Mouse (Mus musculus) left cerebral cortex, adult 11 months (tissue): ENCODE measurements around the gene Pax6.

Experiments
- DNase-seq: peaks from one replicate; pipeline ENCODE4 v3.0.0; 2022; ENCODE audit warnings: low spot score

Gene Pax6

DNA sequence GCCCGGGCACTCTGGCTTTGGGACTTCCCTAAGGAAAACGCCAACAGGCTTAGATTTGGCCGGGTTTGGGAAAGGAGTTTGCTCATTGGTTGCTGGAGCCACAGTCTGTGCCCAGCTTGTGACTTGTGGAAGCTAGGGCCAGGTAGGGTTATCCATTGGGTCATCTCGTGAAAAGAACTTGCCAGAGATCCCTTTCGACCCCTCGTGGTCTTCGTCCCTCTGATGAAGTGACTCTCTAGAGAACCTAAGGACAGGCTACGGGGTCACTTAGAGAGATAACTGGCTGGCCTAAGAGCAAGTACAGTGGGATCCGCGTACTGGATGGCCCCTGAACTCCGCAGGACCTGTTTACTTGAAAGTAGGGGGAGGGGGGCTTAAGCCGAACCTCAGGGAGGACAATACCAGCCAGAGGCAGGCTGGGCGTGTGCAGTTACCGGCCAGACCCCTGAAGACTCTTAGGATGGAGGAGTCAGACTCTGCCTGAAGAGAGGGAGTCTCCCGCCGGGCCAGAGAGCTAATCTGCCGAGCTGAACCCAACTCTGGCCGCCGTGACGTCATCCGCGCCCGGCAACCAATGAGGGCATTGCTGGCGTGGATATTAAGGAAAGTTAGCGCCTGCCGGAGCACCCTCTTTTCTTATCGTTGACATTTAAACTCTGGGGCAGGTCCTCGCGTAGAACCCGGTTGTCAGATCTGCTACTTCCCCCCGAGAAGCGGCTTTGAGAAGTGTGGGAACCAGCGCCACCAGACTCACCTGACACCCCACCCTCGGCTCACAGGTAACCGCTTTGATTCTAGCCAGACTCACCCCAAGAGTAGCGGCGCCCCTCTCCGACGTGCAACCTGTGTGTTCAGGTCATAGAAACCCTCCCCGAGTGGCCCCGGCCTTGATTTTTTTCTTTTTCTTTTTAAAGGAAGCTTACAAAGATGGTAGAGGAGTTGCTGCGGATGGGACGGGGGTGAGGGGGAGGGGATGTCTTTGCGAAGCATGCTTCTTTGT lies at the start of gene Pax6:
Gene Pax6 (plus strand): TSS at position 630 of the 1,000 bp plus-strand sequence.
- no peak for DNase-seq

DNA sequence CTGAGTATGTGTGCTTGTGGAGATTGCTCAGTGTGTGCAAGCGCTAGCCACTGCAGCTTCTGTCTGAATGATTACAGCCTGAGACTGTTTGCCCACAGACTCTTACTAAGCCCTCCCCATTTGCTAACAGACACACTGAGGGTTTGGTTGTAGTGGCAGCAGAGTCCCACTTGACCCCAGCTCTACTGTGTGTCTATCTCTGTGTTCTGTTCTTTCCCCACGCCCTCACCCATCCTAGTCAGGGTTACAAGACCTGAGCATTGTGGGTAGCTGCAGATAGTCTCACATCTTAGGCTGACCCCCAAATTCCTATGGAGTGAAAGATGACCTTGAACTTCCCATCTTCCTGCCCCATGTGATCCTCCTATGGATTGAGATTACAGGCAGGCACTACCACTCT lies 19.8 kb upstream of the Pax6 start:
- DNase-seq = no peak

DNA sequence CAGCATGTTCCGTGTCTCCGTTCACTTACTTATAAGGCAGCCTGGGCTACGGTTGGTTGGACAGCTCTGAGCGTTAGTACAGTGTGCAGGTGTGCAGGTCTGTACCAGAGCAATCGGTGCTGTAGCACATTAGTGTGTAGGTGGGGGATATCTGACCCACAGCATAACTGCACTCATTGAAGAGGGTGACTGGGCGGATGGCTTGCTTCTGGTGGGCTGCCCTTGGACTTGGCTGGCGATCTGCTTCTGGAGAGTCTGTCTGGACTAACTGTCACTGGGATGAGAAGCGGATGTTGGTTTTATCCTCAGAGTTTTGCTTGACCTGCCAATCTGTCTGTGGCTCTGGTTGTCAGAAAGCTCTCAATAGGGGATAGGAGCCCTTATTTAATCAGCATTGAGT lies 12.2 kb upstream of the Pax6 start:
- no peak for DNase-seq

DNA sequence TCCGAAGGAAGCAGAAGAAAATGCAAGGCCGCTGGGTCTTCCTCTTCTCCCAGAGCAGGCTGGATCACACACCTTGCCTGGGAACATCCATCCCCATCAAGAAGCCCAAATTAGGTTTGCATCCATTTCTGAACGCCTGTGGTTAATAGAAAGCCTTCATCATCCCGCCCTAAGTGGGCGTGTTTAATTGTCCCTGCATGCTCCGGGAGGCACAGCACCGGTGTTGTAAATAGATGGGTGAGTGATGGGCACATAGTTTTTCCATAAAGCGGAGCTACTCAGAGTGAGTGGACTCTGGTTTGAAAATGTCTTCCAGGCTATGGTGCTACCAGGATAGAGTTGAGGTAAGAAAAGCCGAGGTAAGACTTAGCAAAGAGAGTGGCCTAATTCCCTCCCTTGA lies 9.3 kb upstream of the Pax6 start:
- DNase-seq = no peak

DNA sequence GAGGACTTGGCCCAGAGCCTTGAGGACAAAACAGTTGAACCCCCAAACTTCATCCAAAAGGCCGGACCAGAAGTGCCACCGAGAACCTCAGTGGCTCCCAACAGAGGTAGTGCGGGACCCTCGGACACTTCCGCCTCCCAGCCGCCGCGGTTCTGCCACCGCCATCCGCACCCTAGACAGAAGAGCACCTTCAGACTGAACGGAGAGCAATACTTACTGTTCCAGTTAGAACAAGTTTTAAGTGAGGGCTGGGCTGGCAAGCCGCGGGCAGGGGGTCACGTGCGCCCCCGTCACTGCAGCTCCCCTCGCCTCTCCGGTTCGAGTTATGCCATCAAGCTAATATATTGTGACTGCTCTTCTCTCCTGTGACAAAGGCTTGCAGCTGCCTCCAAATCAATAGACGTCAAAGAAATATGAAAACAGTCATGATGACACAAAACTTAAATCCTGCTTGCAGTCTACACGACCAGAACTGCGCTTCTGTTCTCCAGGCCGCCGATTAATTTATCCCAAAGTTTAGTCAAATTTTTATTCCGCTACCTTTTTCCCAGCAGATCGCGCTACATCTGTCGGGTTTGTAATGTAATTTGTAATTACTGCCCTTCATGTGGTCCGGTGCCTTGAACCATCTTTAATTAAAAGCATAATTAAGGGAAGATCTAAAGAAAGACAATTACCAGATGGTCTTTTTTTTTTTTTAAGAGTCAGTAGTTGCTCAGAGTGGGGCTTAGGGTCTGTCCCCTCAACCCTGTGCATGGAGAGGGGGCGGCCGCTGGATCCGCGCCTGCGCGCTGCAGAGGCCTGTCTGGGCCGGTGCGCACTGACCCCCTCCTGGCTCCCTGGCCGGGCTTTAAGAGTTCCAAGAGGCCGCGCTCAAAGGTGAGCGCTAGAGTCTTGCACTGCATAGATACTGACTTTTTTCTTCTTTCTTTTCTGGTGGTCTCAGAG lies 8.5 kb upstream of the Pax6 start:
- no peak for DNase-seq

DNA sequence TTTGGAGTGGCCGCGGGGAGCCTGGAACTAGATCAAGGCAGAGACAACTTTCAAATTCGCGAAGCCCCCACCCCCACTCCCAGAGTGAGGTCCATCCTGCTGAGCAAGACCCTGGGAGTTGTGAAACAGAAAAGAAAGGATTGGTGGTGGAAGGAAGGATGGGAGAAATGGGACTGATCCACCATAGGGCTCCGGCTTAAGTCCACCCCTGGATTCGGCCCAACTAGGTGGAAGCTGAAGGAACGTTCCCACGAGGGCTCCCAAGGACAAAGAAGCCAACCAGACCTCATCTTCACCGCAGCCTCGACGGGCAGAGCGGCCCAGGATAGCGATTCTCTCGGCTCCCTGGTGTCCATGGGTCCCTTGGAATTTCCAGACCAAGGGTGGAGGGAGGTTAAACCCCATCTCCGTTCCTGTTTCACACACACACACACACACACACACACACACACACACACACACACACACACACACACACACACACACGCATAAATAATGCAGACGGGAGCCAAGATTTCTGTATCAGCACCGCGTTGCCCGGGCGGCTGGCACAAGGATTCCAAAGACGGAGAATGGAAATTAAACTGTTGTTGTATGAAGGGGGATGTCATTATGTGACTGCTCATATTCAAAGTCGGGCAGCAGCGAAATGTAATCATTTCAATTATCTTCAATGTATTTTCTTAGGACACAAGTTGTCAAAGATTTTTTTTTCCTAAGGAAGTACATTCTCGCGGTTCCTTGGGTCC lies 7.7 kb upstream of the Pax6 start:
- no peak for DNase-seq

DNA sequence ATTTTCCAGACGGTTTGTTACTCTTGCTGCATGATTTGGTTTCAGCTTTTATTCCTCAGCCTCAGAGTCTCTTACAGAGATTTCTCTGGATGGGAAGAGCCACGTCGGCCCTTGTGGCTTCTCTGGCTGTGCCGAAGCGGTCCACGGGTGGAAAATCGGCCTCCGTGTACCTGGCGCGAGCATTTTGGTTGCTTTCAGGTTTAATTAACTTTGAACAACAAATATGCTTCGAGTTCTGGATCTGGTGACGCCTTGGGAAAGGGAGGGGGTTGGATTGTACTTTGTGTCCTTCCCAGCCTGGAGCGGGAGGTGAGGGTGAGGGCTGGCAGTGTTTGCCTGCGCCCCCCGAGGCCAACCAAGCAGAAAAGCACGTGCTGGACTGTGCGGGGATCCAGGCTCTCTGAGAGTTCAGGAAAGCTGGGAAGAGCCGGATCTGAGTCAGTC lies 7.1 kb upstream of the Pax6 start:
- DNase-seq = no peak

DNA sequence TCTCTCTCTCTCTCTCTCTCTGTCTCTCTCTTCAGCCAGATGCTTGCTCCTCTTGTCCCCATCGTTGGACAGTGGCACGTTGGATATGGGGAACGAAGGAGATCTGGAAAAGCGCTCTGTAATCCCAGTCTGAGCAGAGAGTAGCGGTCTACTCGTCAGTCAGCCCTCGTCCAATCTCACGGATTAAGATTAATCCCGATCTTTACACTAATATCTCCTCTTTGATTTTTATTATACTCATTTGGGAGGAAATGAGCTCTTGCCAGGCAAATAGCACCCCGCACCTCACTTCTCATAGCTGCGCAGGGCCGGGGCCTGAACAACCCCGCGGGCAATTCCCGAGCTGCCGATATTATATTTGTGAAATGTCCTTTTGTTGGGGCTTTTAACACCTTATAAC lies 6.6 kb upstream of the Pax6 start:
- no peak for DNase-seq

DNA sequence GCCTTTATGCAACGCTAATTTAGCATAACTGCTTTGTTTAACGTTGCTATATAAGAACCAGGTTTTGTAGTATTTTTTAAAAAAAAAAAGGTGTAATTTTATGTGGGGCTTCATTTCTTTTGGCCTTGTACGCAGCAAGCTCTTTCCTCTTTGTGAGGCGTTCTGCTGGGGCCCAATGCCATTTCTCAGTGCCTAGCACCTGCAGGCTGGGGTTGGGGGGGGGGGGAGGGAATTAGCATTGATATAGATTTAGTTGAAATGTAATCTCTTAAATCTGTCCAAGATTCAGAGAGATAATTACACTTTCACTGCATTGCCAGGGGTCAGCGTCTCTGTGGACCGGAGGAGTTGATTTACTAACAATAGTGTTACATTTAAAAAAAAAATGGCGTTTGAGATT lies 6.1 kb upstream of the Pax6 start:
- DNase-seq = no peak

DNA sequence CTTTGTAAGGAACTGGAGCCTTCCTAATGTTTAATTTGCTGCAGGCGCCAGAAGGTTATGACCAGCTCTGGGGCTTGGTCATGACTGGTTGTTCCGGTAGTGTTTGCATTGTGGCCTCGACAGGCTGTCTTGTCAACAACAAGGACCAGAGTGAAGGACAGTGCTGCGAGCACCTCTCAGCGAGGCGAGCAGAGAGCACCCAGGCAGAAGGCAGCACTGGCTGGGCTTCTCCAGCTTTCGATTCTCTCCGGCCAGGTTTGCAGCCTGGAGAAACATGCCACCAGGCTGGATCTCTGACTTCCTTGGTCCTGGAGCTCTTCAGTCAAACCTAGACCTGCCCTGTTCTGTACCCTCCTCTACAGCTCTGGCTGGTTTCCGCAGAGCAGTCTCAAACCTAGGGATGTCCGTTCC lies 5.6 kb upstream of the Pax6 start:
- DNase-seq = no peak

DNA sequence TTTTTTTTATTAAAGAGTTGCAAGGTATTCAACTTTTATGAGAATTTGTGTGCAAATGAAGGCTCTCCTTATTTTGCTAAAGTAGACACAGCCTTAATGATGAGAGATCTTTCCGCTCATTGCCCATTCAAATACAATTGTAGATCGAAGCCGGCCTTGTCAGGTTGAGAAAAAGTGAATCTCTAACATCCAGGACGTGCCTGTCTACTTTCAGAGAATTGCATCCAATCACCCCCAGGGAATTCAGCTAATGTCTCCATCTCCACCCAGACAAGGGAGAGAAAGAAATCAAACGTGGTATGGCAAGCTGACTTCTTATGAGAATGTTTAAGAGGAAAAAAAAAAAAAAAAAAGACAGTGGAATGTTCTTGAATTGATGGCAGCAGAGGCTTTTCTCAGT lies 3.7 kb upstream of the Pax6 start:
- DNase-seq = no peak

DNA sequence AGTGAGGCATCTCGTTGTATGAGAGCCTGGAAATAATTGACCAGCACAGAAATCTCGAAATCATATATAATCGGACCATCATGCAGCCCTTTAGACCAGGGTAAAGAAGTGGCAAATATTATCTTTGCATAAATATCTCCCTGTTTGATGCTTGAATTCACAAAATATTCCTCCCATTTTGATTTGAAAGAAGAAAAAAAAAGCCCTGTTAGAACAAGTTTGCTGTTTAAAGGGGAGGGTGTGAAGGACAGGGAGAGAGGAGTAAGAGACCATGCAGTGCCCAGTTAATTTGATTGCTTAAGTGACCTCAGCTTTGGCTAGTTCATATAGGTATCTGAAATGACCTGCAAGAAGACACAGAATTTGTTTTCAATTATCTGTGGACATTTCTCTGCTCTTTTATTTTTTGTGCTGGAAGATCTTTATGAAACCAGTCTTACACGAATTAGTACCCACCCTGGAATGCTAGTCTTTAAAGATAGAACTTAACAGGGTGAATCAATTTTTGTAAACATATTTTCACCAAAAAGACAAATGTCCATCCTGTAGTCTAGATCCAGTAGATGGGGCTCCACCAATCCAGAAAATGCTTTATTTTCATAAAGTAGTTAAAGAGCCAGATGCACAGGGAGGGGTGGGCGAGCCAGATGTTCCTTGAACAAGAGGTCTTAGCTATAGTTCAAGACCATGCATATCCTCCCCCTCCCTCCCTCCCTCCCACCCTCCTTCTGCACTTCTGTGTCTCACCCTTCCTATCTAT lies 3.0 kb upstream of the Pax6 start:
- DNase-seq = no peak

DNA sequence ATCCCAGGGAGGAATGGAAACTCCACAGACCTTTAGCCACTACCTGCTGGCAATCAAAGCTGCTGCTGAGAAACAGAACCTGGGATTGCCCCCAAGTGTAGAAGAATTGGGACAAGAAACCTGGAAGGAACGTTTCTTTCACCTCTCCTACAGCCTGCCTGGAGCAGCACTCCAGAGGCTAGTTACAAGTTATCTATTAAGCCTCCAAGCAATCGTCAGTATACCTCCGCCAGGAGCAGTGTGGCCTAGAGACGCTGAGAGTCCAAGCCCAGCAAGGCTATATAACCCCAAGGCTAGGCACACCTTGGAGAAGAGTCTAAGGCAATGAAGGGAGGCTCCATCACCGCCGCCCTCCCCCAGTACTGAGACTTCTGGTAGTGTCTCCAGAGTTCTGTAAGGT lies 2.4 kb upstream of the Pax6 start:
- no peak for DNase-seq

DNA sequence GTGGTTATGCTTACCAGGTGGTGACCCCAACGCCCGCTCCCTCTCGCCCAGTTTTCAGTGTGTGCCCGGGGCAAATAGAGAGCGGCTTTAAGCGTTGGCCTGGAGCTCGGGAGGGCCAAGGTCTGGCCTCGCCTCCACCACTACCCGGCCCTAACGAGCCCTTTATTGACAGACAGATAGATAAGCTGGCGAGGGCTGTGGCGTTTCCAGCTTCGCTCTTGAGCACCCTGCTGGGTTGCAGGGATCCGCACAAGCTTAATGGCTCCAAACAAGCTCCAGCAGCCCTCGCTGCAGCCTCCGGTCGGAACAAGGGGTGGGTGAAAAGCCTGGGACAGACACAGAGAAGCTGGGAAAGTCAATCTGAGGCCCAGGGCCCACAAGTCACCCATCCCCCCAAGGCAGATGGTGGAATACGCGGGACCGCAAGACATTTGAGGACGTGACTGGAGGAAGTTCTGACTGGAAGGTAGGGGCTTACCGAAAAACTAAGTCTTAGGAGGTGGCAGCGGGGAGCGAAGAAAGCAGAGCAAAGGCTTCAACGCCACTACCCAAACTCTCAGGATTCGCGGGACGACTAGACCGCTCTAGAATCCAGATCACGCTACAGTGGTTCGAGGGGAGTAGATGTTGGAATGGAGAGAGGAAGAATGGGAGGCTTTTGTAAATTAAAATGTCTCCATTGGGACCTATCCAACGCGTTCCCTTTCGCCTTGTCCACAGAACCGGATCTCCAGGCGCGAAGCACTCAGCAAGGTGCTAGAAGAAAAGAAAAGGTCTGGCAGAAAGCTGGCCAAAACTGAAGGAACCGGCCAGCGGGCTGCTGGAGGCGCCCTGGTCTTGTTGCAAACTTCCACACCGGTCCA lies 1.7 kb upstream of the Pax6 start:
- no peak for DNase-seq

DNA sequence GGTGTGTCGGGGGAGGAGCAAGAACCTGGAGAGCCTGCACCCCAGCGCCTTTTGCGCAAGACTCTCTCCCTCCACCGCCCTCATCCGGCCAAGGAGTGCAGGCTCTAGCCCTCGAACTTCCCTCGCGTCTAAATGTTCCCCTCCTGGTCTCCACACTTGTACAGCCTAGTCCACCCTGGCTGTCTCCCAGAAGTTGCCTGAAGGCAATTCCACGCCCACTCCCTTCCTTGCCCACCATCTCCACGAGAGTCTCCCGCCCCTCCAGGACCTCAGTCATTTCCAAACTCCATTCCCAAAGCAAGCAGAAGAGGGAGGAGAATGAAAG lies 1.1 kb upstream of the Pax6 start:
- no peak for DNase-seq

DNA sequence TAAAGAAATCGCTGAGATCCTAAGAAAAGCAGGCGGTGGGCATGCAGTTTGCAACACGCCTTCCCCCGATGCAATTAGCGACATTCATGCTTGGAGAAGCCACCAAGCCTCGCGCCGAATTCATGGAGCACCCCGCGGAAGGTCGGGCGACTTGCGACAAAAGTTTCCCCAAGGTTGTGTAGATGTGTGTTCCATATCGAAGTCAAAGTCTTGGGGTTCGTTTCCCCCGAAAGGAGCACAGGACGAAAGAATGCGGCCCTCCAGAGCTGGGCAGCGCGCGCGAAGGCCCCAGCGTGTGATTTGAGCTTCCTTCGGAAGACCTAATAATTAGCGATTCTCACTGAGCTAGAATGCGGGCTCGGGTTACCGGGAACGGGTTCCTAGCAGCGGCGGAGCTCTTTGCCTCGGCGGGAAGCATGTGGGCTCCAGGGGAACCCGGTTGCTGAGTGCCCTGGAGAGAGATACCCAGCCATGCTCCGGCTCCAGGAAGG lies 716 bp downstream of the Pax6 start:
- no peak for DNase-seq

DNA sequence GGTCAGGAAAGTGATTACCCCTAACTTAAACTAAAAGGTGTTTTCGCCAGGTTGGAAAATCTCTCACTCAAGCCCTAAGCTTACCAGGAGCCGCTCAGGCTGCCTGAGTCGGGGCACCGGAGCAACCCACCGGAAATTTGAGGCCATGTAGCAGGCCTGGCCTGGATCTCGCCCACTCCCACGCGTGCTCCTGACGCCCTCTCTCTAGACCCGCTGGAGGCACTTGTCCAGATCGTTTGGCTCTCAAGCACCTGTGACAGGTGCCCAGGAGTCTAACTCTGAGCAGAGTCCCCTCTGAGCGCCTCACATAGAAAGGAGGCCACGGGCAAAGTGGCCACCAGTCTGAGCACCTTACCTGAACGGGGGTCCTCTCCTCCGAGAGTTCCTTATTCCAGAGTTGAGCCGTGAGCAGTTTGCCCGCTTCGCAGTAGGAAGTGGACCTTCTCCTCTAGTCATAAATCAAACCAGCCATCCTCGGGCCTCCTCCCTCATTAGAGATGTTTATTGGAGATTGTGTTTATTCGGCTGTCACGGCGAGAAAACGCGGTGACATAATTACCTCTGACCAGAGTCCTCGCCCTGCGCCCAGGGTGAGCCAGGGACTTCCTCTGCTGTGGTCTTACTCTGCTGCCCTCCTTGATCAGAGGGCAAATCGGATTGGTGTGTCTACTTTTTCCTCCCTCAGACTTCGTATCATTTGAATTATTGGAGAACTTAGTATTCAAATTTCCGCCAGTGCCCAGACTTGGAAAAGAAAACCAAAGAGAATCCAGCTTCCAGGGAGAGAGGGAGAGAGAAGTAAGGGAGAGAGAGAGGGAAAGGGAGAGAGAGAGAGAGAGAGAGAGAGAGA lies 1.4 kb downstream of the Pax6 start:
- DNase-seq = no peak

DNA sequence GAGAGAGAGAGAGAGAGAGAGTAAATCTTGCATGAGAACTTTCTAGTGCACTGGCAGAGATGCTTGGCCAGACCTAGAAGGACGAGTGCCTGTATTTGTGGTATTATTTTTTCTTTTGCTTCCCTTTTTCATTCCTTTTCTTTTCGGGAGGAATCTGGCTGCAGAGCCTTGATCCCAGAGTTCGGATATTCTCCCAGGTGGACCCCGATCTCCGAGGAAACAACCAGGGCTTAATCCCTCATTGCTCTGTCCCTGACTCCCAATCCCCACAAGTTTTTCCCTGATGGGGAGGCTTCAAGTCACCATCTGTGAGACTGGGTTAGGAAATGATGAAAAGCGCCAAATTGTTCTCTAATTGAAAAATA lies 2.0 kb downstream of the Pax6 start:
- DNase-seq = no peak

DNA sequence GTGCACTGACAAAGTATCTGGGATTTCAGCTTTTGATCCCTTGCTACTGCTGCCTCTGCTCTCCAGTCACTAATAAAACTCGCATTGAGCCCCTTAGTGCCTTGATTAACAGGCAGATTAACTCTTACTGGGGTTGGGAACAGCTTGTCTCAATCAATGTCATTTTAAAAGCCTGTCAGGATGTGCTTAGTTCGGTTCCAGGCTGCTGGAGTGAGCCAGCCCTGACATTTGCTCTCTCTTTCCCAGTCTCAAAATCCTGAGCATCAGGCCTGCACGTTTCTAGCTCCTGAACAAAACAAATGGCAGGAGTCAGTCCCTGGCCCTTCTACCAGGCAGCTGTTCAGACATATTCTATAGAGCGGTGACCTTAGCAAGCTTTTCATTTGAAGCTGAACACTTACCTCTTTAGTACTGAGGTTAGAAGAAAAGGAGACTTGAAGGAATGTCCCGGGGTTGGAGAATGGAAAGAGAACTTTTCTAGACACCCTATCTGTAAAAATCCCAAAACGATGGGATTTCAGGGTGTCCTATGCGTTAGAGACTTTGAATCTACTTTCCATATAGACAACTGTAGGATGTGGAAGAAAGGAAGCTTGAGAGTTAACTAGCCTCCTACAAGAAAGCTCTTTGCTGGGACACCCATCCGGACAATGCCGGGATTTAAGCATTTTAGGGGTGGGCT lies 2.6 kb downstream of the Pax6 start:
- no peak for DNase-seq
